Mouse (Mus musculus): ENCODE data around the gene Tmem45a2. TPM values are rescaled to one million over a fixed set of nuclear protein-coding genes. Genes with fewer than 3 reads are reported as not detected.

Gene Tmem45a2
- polyA plus RNA-seq, 1 experiment from 2014 or later = not detected

Other genes starting within 250 kb of the Tmem45a2 start
- 15.8 and 18.3 TPM in 2 replicates for gene Tmem45a, start 185.2 kb downstream of the Tmem45a2 start, polyA plus RNA-seq (2015; fragmentation: Nextera tagmentation; extraction: Ambion mirVana)
- gene Lnp1, start 143.3 kb downstream of the Tmem45a2 start, polyA plus RNA-seq (2015; fragmentation: Nextera tagmentation; extraction: Ambion mirVana) = 0.31 and 0.53 TPM in 2 replicates
- 38.1 and 39.0 TPM in 2 replicates for gene Tomm70a, start 50.3 kb upstream of the Tmem45a2 start, polyA plus RNA-seq (2015; fragmentation: Nextera tagmentation; extraction: Ambion mirVana)
- gene Nit2, start 96.0 kb upstream of the Tmem45a2 start, polyA plus RNA-seq (2015; fragmentation: Nextera tagmentation; extraction: Ambion mirVana) = 46.4 and 47.9 TPM in 2 replicates
- gene Tbc1d23, start 160.1 kb upstream of the Tmem45a2 start, polyA plus RNA-seq (2015; fragmentation: Nextera tagmentation; extraction: Ambion mirVana) = 17.1 and 20.0 TPM in 2 replicates
- gene Tmem30c, start 221.5 kb upstream of the Tmem45a2 start, polyA plus RNA-seq (2015; fragmentation: Nextera tagmentation; extraction: Ambion mirVana) = not detected in 2 replicates

All from heart, embryonic 16.5 days (tissue).